Mouse (Mus musculus): ENCODE measurements around the gene Gdpgp1.

DNA sequence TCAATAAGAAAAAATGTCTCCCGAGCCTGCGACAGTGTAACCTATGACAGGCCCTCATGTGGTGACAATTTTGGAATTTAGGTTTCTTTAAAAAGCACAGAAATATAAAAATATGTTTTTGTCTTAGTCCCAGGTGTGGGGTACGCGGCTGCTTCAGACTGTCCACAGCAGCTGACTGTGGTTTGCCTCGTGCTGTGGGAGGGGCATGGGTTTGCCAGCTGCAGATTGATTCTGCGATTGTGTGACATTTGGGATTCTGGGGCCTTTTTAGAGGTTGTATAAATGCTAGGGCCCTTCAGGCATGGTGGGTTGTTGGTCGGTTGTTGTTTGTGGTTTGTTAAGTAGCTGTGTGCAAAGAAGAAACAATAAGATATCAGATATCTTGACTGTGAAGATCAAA is 27.7 kb upstream of the Gdpgp1 start:
- TF ChIP-seq CTCF (IDR thresholded peaks at IDR 0.05; ENCODE audit: insufficient read depth, low read length) (no peak), POLR2A (IDR thresholded peaks at IDR 0.05; ENCODE audit: borderline replicate concordance, extremely low read depth, low read depth, low read length) (no peak)
